Mouse (Mus musculus): ENCODE data around the gene Rhbdd2.

GRCm38 (mm10) chr5:135682942-135683570 is 50.6 kb downstream of the Rhbdd2 start:
- TF ChIP-seq CTCF (IDR thresholded peaks at IDR 0.05; ENCODE audit: borderline replicate concordance, insufficient read depth, low read depth, low read length) (no peak), POLR2A (IDR thresholded peaks at IDR 0.05; ENCODE audit: borderline replicate concordance, insufficient read depth, low read length) (no peak)

Measured in cerebellum, adult 2 months (tissue).